Mouse (Mus musculus): Measurements from ENCODE around the gene Spag5.

DNA sequence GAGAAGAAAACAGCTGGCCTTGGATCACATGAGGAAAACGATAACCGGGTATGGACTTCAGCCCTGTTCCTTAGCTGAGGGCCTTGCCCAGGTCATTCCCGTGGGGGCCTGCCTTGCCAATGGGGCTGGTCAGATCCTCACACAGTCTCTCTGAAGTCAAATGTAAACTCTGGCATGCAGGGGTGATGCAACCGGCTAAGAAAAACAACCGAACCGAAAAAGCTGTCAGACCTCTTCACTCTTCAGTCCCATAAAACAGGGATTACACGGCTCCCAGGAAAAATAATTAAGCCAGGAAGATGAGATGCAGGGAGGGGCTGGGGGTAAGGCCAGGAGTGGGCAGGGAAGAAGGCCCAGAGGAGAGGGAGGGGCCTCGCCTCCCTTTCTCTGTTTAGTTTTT lies 62.8 kb downstream of the Spag5 start:
- no peak for TF ChIP-seq CTCF (IDR thresholded peaks at IDR 0.05; ENCODE audit: borderline replicate concordance, insufficient read depth, low read length)
- no peak for TF ChIP-seq POLR2A (IDR thresholded peaks at IDR 0.05; ENCODE audit: low read depth, low read length)

Measured in embryonic fibroblast, embryonic 13.5 days (primary cell).